Mouse (Mus musculus) embryonic facial prominence, embryonic 15.5 days (tissue): Measurements from ENCODE around the gene Hils1. TPM values are rescaled to one million over a fixed set of nuclear protein-coding genes. Genes with fewer than 3 reads are reported as not detected.

Experiments used
- ATAC-seq: fragments of 200-750 bp; cut with Nextera tagmentation; 2 replicates; pipeline ENCODE4 v1.8.0; 2017; ENCODE audit warnings: low read depth, moderate TSS enrichment; ENCODE audit not compliant: insufficient number of reproducible peaks, low FRiP score, low TSS enrichment
- H3K27ac ChIP-seq: fragments of 300-500 bp; sonication (generic); replicated peaks from 2 replicates; pipeline ENCODE4 v1.5.1; 2015; ENCODE audit warnings: mild to moderate bottlenecking, inconsistent platforms
- H3K27me3 ChIP-seq: fragments of 300-500 bp; sonication (generic); 2 replicates; pipeline ENCODE4 v1.6.1; 2015; ENCODE audit warnings: inconsistent platforms
- H3K36me3 ChIP-seq: fragments of 300-500 bp; sonication (generic); 2 replicates; pipeline ENCODE4 v1.6.1; 2015; ENCODE audit warnings: mild to moderate bottlenecking, inconsistent platforms
- H3K4me1 ChIP-seq: fragments of 300-500 bp; sonication (generic); 2 replicates; pipeline ENCODE4 v1.6.1; 2015; ENCODE audit warnings: inconsistent platforms
- H3K4me2 ChIP-seq: fragments of 300-500 bp; sonication (generic); replicated peaks from 2 replicates; pipeline ENCODE4 v1.6.1; 2015; ENCODE audit warnings: mild to moderate bottlenecking, inconsistent platforms
- H3K4me3 ChIP-seq: fragments of 300-500 bp; sonication (generic); replicated peaks from 2 replicates; pipeline ENCODE4 v1.5.1; 2015; ENCODE audit warnings: mild to moderate bottlenecking, inconsistent platforms
- H3K9ac ChIP-seq: fragments of 300-500 bp; sonication (generic); 2 replicates; pipeline ENCODE4 v1.6.1; 2015; ENCODE audit warnings: inconsistent platforms
- H3K9me3 ChIP-seq: fragments of 300-500 bp; sonication (generic); replicated peaks from 2 replicates; pipeline ENCODE4 v1.6.1; 2016; ENCODE audit warnings: inconsistent platforms
- WGBS: fragments of 180-500 bp; shearing (Covaris S2); methylation state at CpG from one replicate; pipeline ENCODE4 v1.1.7; 2015; 5-methylcytosine and 5-hydroxymethylcytosine counted together
- polyA plus RNA-seq: library from polyadenylated mRNA; unstranded; fragments of >200 nt; fragmentation: Nextera tagmentation; extraction: Ambion mirVana; gene quantifications from 2 replicates; pipeline ENCODE4 v1.2.1, GENCODE M21; 2015

The Hils1 gene
- polyA plus RNA-seq, 1 experiment from 2014 or later: 0.25 TPM

DNA sequence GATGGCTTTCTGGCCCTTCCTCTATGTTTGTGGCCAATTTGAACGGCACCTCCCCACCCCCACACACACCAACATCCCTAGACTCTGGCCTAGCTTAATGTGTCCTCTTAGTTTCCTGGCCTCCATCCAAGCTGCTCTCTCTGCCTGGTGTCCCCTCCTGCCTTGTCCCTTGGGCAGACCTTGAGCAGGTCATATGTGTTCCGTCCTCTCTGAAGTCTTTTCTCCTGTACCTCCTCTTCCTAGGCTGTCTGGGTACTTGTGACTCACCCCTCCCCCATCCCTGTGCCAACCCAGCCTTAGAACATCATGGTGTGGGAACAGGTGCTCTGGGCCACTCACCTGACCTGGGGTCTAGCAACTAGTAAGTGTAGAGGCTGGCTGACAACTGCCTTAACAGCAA, 7.6 kb downstream of the Hils1 start:
- WGBS: 83% methylated on average over 2 of the region's 2 CpGs
- no peaks in the 10 kb centered on the region for H3K27me3 ChIP-seq
- no peak overlapping the region for H3K4me3 ChIP-seq
- H3K36me3 ChIP-seq: no peaks in the 10 kb centered on the region
- H3K4me2 ChIP-seq: no peak overlapping the region
- ATAC-seq: no peak
- no peak overlapping the region for H3K27ac ChIP-seq
- H3K9ac ChIP-seq: no peak overlapping the region
- no peaks in the 10 kb centered on the region for H3K9me3 ChIP-seq
- peaks cover 14% of the 10 kb centered on the region; the same call in 1 of the 2 replicates for H3K4me1 ChIP-seq

DNA sequence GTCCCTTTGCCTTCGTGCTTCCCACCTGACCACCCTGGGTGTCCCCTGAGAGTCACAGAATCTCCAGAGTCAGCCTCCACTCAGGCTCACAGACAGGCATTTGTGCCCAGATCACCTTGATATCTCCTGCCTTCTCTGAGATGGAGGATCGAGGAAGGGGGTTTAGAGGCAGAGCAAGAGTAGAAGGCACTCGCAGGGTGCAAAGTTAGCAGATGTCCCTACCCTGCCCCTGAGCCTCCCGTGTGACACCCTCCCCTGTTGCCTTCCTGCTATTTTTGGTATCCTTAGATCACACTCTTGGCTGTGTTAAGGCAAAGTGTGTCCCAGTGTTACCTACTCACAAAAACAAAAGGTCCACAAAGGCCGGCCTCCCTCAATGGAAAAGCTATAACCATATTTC, 8.8 kb downstream of the Hils1 start, which contains the start of gene Sgca:
Gene Sgca (minus strand): TSS at position 129 of the 400 bp plus-strand sequence.
- no peaks in the 10 kb centered on the region for H3K9me3 ChIP-seq
- H3K4me2 ChIP-seq: no peak within 1 kb of the TSS
- ATAC-seq: no peak
- H3K27me3 ChIP-seq: no peaks in the 10 kb centered on the region
- no peak within 1 kb of the TSS for H3K9ac ChIP-seq
- H3K36me3 ChIP-seq: no peaks in the 10 kb centered on the region
- H3K4me3 ChIP-seq: no peak within 1 kb of the TSS
- WGBS: 73% methylated on average over 5 of the region's 5 CpGs
- H3K27ac ChIP-seq: no peak within 1 kb of the TSS
- H3K4me1 ChIP-seq: peaks cover 14% of the 10 kb centered on the region; the same call in 1 of the 2 replicates

DNA sequence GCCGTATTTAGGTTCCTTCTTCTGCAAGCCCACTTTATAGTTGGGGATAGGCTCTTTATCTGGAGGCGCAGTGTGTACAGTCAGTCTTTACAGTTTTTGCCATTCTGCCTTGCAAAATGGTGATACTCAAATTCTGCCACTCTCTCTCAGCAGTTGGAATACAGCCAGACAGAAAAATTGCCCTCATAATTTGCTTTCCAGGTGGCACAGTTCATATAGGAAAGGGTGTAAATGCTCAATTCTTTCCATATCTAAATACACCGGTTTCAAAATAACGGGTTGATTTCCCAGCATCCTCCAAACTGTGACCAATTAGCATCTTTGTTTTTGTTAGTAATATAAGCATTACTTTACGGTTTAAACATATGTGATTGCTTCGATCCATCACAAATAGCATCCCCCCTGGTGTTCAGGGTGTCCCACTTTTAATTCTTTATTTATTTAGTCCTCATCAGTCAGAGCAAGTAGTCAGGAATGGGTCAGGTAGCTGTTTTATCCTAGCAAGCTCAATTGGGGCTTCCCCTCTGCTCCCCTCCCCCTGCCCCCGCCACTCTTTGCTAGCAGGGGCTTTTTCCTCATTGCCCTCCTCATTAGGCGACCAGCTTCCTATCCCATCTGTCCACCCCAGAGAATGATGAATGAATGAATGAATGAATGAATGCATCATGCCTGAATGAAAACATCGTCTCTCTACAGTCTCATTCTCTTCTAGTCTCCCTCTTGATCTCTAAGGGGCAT, 11.0 kb downstream of the Hils1 start:
- Histone ChIP-seq H3K4me1 (peaks cover 8% of the 10 kb centered on the region; the same call in 1 of the 2 replicates), H3K36me3 (no peaks in the 10 kb centered on the region), H3K4me2 (peak overlapping the region; percentile 54), H3K27me3 (no peaks in the 10 kb centered on the region), H3K27ac (no peak overlapping the region), H3K9ac (no peak overlapping the region), H3K9me3 (no peaks in the 10 kb centered on the region), H3K4me3 (peak overlapping the region; percentile 37)
- no peak for ATAC-seq
- 42% methylated on average over 9 of the region's 9 CpGs for WGBS

DNA sequence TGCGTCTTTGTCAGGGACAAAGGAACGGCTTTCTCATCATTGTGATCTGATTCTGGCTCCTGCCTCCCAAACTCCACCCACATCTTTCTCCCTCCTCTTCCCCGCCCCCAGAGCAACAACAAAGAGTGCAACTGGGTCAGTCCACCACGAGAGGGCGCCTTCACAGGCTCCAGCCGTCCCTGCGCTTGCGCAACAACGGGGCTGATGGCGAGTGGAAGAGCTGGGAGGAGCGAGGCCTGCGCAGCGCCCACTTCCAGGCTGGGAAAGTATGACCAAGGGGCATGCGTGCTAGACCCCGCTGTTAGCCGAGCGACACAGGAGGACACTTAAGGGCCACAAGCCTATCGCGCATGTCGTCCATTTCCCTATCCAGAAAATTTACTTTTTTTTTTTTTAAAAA, 11.6 kb downstream of the Hils1 start:
- peak overlapping the region; percentile 37 for H3K4me3 ChIP-seq
- peaks cover 8% of the 10 kb centered on the region; the same call in 1 of the 2 replicates for H3K4me1 ChIP-seq
- no peak overlapping the region for H3K9ac ChIP-seq
- peak overlapping the region; percentile 54 for H3K4me2 ChIP-seq
- no peaks in the 10 kb centered on the region for H3K9me3 ChIP-seq
- no peak overlapping the region for H3K27ac ChIP-seq
- ATAC-seq: peak; percentile 89
- no peaks in the 10 kb centered on the region for H3K36me3 ChIP-seq
- WGBS: under 1% methylated on average over 20 of the region's 20 CpGs
- H3K27me3 ChIP-seq: no peaks in the 10 kb centered on the region

DNA sequence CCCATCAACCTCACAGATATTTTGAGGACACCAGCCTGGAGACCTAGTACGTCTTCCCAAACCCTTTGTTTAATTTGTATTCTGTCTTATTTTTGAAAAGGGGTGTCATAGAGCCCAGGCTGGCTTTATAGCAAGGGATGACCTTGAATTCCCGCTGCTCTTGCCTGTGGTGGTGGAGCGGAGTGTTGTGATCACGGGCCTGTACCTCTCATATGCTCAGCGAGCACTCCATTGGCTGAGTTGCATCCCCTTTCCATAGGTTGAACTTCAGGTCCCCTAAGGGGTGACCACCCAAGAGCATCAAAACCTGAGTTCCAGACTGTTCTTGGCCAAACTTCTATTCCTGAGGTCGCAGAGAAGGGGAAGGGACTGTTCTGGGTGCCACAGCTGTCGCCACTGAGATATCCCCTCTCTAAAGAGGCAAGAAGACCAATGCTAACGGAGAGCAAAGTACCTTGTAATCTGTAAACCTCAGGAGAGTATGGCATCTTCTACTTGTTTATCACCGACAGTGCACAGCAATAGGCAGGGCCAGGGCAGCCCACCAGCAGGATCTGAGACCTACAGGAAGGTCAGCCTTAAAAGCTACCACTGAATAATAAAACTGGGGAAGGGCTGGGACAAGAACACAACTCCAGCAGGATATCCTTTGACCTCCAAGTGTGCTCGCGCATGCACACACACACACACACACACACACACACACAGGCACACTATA, 12.2 kb downstream of the Hils1 start:
- ATAC-seq: no peak
- Histone ChIP-seq H3K36me3 (no peaks in the 10 kb centered on the region), H3K27ac (no peak overlapping the region), H3K4me3 (peak overlapping the region; percentile 37), H3K27me3 (no peaks in the 10 kb centered on the region), H3K9ac (no peak overlapping the region), H3K4me1 (peaks cover 8% of the 10 kb centered on the region; the same call in 1 of the 2 replicates), H3K9me3 (no peaks in the 10 kb centered on the region), H3K4me2 (peak overlapping the region; percentile 54)
- 77% methylated on average over 11 of the region's 11 CpGs for WGBS

DNA sequence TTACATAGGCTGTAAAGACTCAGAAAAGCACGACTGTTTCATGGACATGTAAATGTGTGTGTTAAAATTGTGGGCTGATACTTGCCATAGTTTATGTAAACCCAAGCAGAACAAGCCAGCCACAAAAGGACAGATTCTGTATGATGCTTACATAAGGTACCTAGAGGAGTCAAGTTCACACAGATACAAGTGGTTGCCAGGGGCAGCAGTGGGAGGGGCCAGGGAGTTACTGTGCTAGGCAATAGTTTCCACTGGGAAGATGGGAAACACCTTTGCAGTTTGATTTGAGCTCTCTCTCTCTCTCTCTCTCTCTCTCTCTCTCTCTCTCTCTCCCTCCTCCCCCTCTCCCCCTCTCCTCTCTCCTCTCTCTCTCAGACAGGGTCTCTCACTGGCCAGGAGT, 17.7 kb downstream of the Hils1 start:
- Histone ChIP-seq H3K4me2 (no peak overlapping the region), H3K36me3 (no peaks in the 10 kb centered on the region), H3K4me3 (no peak overlapping the region), H3K9ac (no peak overlapping the region), H3K4me1 (peaks cover 31% of the 10 kb centered on the region), H3K9me3 (no peaks in the 10 kb centered on the region), H3K27me3 (no peaks in the 10 kb centered on the region), H3K27ac (no peak overlapping the region)
- WGBS: 42% methylated on average over 1 of the region's 1 CpGs
- ATAC-seq: no peak

DNA sequence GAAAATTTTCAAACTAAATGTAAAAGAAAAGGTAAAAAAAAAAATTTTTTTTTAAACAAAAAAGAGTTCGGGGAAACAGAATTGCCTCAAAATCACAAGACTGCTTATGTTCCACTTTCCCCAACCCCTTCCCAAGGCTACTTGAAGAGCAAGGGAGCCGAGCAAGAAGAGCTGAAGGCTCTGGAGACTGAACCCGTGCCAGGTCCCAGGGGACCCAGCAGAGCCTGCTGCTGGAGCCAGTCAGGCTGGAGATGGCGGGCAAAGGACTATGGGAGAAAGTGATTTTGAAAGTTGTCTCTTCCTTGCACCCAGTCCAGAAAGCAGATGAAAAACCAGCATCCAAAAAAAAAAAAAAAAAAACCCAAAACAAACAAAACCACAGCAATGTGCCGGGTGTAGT, 18.4 kb downstream of the Hils1 start:
- no peaks in the 10 kb centered on the region for H3K27me3 ChIP-seq
- no peak overlapping the region for H3K27ac ChIP-seq
- H3K36me3 ChIP-seq: no peaks in the 10 kb centered on the region
- H3K4me2 ChIP-seq: no peak overlapping the region
- no peaks in the 10 kb centered on the region for H3K9me3 ChIP-seq
- H3K9ac ChIP-seq: no peak overlapping the region
- ATAC-seq: no peak
- peaks cover 37% of the 10 kb centered on the region for H3K4me1 ChIP-seq
- WGBS: 59% methylated on average over 5 of the region's 5 CpGs
- H3K4me3 ChIP-seq: no peak overlapping the region

DNA sequence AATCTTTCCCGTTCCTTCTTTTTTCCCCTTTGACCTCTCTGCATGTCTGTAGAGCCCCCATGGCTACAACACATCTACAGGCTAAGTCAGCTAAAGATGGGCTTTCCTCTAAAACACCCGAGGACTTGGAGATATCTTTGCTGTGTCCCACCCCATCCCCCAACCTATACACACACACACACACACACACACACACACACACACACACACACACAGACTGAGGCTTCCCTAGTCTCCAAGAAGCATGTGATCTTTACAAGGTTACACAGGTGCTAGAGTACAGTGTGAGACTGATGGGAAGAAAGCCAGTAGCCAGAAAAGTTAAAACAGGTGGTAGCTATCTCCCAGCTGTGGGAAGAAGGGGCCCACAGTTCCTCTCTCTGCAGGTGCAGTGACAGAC, 19.0 kb downstream of the Hils1 start:
- Histone ChIP-seq H3K4me1 (peaks cover 37% of the 10 kb centered on the region), H3K4me3 (no peak overlapping the region), H3K27ac (no peak overlapping the region), H3K4me2 (no peak overlapping the region), H3K9me3 (no peaks in the 10 kb centered on the region), H3K36me3 (no peaks in the 10 kb centered on the region), H3K27me3 (no peaks in the 10 kb centered on the region), H3K9ac (no peak overlapping the region)
- 49% methylated on average over 2 of the region's 2 CpGs for WGBS
- ATAC-seq: no peak

DNA sequence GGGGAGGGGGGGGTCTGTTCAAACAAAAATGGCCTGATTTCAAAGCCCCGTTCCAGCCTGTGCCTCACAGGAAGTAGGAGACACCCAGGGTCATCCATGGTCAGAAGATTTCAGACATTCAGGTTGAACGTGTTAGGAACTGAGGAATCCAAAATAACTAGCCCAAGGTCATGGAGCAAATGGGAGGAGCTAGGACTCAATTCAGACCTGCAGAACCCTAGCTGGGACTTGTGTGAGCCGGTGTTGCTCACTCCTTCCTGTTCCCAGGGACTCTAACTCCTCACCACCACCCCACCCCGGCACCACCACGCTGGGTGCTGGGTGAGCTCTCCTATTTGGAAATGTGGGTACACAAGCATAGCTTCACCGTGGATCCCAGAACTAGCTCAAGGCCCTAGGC, 19.9 kb downstream of the Hils1 start:
- Histone ChIP-seq H3K4me1 (peaks cover 42% of the 10 kb centered on the region), H3K27me3 (no peaks in the 10 kb centered on the region), H3K9me3 (no peaks in the 10 kb centered on the region), H3K4me3 (no peak overlapping the region), H3K36me3 (no peaks in the 10 kb centered on the region), H3K27ac (no peak overlapping the region), H3K9ac (no peak overlapping the region), H3K4me2 (no peak overlapping the region)
- ATAC-seq: no peak
- WGBS: 40% methylated on average over 6 of the region's 6 CpGs

DNA sequence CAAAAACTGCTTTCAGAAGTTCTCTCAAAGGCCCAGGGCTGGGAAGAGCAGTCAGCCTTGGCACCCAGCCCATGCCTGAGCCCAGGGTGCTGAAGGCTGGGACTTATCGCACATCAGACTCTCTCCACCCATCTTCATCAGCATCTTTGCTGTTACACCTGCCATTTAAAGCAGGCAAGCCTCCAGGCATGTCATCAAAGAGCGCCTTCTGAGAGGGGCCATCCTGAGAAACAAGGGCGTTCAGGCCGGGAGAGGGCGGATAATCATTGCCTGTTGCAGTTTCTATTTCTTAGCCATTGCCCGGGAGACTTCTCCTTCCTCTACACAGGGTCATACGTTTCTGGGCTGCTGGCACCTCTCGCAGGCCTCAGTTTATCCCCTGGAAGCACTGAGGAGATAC, 20.5 kb downstream of the Hils1 start:
- H3K4me2 ChIP-seq: no peak overlapping the region; the same call in 1 of the 2 replicates
- H3K4me3 ChIP-seq: no peak overlapping the region
- ATAC-seq: no peak
- WGBS: 67% methylated on average over 8 of the region's 8 CpGs
- H3K27me3 ChIP-seq: no peaks in the 10 kb centered on the region
- no peak overlapping the region for H3K9ac ChIP-seq
- H3K36me3 ChIP-seq: no peaks in the 10 kb centered on the region
- peaks cover 47% of the 10 kb centered on the region for H3K4me1 ChIP-seq
- no peak overlapping the region for H3K27ac ChIP-seq
- H3K9me3 ChIP-seq: no peaks in the 10 kb centered on the region

DNA sequence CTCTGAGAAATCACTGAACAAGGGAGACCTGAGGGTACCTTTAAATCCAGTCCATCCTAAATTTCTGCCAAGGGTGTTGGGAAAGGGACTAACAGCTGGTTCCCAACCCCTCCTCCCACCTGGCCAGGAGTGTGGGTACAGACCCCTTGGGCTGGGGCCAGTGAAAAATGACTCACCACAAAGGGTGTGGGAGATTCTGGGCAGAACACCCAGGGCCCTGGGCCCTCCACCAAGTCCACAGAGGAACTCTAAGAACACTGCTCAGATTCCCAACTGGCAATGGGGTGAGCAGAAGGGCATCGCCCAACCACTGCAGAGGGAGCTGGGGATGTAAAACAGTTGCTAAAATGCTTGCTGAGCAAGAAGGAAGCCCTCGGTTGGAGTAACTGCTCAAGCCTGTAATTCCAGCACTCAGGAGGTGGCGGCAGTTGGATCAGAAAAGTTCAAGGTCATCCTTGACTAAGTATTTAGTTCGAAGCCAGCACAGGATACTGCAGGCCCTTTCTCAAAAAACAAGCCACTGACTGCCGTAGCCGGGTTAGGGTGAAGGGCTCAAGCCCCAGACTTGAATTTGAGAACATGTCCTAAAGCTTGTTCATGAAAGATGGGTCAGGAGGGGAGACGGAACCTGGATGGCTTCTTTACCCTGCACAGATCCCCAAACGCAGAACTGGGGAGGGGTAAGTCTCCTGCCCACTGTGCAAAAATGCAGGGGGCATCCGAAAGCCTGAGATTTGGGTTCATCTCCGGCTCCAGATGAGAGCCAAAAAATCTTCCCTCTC, 21.6 kb downstream of the Hils1 start:
- H3K4me2 ChIP-seq: peak overlapping the region; percentile 94
- no peak for ATAC-seq
- 12% methylated on average over 10 of the region's 10 CpGs for WGBS
- peaks cover 59% of the 10 kb centered on the region for H3K4me1 ChIP-seq
- no peaks in the 10 kb centered on the region for H3K27me3 ChIP-seq
- peak overlapping the region; percentile 91 for H3K4me3 ChIP-seq
- H3K36me3 ChIP-seq: no peaks in the 10 kb centered on the region
- no peaks in the 10 kb centered on the region for H3K9me3 ChIP-seq
- H3K27ac ChIP-seq: peak overlapping the region; percentile 95
- peak overlapping the region; percentile 33 for H3K9ac ChIP-seq
